Mouse (Mus musculus) embryo, embryonic 10 days (tissue): ENCODE results near the gene Cenpv.
A peak's percentile ranks its signal among the peaks of the same experiment; 100 is the strongest.

Experiments used
- DNase-seq: peaks from one replicate; pipeline ENCODE4 v3.0.0-alpha.2; 2015; ENCODE audit warnings: low spot score

Gene Cenpv

DNA sequence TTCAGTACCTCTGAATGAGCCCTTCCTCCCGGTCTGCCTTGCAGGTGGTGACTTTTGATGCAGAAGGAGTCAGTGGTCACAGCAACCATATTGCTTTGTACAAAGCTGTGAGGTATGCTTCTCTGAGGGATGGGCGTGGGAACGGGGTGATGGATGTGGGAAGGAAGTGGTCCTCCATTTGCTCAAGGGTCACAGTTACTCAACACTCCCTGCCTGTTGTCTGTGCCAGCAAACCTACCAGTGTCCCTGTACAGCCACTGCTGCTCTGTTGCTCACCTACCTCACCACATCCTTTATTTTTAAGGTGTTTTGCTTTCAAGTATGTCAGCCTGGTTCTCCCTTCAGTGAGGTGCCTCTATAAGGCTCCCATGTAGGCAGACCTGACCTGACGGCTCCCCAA is 31.4 kb downstream of the Cenpv start:
- no peak for DNase-seq

DNA sequence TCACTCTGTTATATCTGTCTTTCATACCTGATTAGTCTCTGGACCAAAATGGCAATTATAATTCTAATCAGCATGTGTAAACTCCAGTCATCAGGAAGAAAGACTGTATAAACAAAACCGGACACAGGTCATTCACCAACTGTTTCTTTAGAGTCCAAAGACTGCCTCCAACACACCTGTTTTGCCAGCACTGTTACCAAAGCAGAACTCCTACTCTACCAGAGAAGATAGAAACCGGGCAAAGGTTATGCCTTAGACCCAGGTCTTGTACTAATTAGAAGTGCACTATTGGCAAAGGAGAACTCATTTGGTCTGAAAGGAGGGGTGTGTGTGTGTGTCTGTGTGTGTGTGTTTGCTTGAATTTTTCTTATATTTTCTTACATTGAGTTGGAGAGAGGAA is 38.5 kb downstream of the Cenpv start:
- DNase-seq: no peak

DNA sequence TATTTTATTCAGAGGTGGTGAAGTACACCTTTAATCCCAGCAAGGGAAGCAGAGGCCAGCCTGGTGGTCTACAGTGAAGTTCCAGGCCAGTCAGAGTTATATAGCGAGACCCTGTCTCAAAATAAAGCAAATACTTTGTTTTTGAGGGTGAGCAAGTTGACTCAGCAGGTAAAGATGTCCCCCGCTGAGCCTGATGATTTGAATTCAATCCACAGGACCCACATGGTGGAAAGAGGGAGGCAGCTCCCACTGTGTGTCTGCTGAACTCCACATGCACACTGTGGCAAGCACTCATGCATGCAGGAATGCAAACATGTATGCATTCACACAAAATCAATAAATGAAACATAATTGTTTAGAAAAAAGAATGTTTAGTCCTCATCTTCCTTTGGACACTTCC is 40.3 kb downstream of the Cenpv start:
- DNase-seq: no peak

DNA sequence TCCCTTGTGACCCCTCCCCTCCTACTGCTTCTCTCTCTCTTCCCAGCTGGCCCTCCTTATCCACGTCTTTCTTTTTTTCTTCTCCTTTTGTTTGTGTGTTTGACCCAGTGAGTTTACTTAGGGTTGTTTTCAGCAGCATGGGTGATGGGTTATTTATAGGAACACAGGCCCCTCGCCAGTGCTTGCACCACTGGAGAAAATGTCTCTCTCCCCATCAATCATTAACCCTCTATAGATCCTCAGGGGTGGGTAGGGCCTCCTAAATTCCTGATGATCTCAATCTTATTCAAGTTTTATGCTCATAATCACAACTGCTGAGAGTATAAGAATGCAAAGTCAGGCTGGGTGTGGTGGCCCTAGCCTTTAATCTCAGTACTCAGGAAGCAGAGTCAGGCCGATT is 41.9 kb downstream of the Cenpv start:
- DNase-seq: no peak

DNA sequence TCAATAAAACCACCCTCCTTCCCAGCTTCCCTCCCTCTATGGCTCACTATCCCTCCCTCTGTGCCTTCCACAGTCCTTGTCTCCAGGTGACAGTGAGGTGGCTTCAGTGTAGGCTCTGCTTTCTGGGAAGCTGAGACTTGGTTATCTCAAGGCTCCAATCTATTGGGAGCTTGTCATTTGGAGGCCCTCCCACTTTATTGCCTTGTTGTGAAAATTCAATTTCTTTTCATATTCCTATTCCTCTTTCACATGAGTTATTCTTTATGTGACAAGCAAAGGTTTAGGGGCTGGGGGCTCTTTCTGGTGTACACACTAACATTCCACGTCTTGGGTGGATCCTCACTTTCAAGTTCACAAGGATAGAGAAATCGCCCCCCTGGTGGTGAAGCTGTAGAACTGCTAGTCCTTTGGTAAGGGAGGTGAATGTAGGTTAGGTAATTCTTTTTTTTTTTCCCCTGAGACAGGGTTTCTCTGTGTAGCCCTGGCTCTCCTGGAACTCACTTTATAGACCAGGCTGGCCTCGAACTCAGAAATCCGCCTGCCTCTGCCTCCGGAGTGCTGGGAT is 42.8 kb downstream of the Cenpv start:
- DNase-seq: peak; percentile 63

DNA sequence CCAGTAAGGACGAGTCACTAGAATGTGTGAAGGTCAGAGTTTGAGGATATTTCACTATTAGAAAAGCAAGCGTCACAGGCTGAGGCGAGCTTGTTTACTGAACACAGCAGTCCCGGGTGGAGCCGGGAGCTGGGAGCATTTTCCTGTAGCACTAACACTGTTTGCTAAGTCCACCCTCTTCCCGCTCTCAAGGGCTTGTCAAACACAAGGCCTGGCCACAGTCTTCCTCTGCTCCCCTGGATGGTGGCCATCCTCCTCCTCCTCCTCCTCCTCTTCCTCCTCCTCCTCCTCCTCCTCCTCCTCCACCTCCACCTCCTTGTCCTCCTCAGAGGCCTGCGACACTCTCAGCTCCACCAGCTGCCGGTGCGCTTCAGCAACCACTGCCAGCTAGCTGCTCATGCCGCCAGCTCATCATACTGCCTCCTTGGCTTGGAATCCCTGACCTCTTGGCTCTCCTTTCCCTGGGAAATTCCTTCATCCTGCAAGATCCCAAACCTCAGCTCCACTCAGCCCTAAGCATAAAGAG is 43.7 kb downstream of the Cenpv start:
- DNase-seq: peak; percentile 27

DNA sequence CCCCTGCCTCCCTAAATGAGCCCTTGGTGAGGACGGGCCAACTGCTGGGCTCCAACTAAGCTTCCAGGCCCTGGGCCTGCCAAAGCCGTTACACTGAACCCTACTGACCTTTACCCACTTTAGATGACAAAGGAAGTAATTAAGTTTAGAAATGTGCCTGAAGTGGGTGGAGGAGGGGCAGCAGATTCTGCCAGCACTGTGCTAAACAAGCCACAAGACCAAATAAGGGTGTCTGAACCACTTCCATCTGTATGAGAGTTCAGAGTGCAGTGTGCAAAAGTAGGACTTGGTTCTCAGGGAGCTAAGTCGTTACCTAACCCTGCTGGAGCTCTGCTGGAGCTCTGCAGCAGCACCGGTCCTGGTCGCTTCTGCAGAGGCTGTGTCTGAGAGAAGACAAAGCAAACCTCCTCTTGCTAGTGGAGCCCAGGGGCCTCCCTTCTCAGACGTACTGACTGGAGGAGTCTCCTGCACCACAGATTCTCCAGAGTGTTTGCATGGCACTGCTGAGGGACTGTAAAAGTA is 44.2 kb downstream of the Cenpv start:
- peak; percentile 87 for DNase-seq

DNA sequence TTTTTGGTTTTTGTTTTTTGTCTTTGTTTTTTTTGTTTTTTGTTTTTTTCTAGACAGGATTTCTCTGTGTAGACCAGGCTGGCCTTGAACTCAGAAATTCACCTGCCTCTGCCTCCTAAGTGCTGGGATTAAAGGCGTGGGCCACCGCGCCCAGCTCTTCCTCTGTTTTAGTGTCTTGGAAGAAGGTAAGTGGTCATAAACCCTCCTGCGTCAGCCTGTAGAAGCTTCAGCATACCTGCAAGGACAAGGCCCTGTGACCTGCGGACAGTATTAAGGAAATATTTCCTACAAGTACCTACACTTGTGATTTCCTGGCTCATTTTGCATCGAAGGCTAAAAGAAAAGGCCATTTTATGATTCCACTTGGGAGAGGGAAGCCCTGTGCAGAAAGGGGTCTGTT is 45.4 kb downstream of the Cenpv start:
- no peak for DNase-seq

DNA sequence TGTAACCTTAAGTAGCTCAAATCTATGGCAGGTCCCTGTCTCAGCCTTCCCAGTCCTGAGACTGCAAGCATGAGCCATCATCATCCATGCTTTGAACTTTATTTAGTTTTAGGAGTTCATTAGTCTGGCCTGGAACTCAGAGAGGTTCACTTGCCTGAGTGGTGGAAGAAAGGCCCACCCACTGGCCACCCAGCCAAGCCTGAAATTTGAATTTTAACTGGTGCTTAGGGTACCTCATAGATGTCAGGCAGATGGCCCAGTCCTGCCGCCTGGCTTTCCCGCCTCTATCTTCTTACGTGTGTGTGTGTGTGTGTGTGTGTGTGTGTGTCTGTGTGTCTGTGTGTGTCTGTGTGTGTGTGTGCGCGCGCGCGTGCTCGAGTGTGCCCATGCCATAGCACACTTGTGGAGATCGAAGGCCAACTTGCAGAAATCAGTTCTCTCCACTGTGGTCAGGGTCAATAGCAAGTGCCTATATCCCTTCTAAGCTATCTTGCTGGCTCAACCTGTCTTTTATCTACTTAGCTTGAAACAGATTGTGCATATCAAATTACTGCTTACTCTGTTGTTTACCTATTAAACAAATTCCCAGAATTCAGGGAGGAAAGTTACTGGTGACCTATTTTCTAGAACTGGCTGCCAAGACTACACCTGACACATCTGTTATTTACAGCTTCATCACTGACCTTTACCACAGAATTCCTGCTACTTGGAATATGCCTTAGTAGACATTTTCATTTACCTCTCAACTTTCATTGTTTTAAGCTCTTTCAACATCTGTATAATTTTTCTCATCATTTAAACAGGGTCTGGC is 51.3 kb downstream of the Cenpv start:
- no peak for DNase-seq

DNA sequence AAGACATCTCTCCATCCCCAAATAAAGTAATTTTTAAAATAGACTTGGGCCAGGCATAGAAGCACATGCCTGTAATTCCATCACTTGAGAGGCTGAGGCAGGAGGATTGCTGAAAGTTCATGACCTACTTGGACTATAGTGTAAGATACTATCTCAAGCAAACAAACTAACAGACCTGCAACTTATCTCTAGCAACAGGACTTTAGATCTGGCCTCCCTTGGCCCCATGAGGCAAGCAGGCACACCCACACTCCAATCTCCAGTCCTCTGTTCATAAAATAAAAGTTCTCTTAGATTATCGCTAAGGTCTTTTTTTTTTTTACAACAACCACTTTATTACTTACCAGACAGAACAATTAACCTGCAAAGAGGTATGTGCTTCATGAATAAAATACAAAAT is 52.1 kb downstream of the Cenpv start:
- DNase-seq: no peak

DNA sequence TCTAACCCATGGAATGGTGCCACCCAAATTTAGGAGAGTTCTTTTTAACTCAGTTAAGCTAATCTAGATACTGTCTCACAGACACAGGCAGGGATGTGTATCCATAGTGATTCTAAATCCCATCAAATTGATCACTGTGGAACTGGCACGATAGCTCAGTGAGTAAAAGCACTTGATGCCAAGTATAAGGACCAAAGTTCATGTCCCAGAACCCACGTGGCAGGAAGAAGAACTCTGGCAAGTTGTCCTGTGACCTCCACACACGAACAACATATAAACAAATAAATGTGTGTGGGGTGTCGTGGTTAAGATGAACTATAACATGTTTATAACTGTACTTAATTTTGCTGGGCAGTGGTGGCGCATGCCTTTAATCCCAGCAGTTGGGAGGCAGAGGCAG is 59.5 kb downstream of the Cenpv start:
- no peak for DNase-seq

DNA sequence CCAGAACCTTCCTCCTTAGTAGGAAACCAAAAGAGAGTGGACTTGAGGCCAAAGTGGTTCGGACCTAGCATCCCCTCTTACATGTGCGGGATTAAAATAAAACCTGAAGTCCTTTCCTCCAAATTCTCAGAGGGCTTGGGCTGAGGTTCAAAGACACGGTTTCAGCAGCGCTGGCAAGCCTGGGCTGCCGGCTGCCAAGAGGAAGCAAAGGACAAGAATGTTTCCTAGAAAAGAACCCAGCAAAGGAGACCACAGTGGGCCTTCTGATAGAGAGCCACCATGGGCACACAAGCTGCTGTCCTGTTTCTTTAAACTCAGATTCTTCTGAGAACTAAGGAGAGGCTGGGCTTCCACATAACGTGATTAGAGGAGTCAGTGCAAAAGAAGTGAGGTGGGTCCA is 60.1 kb downstream of the Cenpv start:
- DNase-seq: no peak

DNA sequence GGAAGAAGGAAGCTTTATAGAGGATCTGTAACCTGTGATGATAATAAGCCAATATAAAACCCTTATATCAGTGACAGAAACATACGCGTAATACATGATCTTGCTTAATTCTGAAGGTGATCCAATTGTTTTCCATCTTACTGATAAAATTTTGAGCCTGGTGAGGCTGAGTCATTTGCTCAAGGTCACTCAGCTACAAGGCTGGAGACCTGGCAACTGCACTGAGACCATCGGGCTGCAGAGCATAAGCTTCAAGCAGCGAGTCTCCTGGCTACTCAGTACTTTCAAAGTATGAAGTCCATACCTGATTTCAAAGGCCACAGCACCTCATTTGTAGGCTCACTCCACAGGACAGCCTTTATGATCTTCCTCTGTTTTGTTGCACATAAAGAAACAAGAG is 62.9 kb downstream of the Cenpv start:
- DNase-seq: no peak
